Mouse (Mus musculus): ENCODE data around the gene Fos.
A peak's percentile ranks its signal among the peaks of the same experiment; 100 is the strongest.

Gene Fos

GRCm38 (mm10) chr12:85487545-85488141 lies 14.0 kb downstream of the Fos start:
- peak; percentile 78 for DNase-seq (ENCODE audit: inconsistent ontology term)

- DNase-seq (ENCODE audit: inconsistent ontology term), result no peak
Measured at GRCm38 (mm10) chr12:85489232-85489886, 15.7 kb downstream of the Fos start.

DNA sequence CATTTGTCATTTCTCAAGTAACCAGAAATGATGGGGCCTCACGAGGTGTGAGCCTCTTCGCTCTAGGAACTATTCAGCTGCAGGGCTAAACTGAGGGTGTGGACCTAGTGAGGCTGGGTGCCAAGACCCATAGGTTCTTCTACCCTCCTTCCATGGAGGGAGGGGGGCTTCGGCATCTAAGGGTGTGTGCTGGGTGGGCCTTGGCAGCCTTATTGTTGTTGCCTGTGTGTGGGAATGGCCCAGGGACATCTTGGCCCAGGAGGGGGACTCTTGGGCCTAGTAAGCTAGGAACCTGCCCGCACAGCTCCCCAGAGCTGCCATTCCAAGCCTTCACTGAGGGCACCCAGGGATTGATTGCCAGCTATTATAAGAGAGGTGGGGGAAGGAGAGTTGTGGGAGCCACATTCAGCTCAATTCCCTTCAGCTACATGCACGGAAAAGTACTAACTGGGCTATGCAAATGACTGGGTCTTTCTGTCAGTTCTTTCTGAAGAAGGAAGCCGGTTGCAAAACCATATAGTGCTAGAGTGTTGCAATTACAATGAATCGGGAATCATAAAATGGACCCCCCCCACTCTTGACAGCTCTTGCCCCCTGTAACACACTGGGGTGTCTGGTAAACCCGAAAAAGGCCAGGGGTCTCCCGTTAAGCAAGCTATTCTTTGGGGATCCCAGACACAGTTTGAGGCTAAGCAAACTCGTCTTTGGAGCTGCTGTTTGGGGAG lies 16.6 kb downstream of the Fos start:
- no peak for DNase-seq (ENCODE audit: inconsistent ontology term)

GRCm38 (mm10) chr12:85490991-85491390 lies 17.3 kb downstream of the Fos start:
- no peak for DNase-seq (ENCODE audit: inconsistent ontology term)

DNA sequence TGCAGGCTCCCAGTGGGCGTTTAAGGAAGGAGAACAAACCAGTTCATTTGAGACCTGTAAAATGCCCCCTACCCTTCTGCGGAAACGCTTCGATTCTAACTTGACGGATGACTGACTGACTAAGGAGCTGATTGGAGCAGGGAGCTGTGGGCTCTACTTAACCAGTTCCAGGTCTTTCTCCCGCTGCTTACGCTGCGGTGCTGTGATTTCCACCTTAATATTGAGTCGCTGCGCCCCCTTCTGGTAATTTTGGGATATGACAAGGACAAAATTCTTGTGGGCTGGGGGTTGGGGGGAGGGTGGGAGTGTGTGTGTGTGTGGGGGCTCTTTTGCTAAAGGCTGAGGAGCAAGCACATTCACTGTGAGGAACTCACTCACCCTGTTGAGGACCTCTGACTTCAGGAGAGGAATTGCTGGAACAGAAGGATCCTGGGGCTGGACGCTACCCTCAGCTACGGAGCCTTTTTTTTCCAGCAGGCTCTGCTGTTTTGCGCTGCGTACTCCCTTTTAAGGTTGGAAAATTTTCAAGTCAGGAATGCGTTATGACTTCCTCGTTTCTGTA lies 18.5 kb downstream of the Fos start:
- peak; percentile 71 for DNase-seq (ENCODE audit: inconsistent ontology term)

- DNase-seq (ENCODE audit: inconsistent ontology term), result no peak
Measured at GRCm38 (mm10) chr12:85496336-85496735, 22.6 kb downstream of the Fos start.

- peak; percentile 39 for DNase-seq (ENCODE audit: inconsistent ontology term)
Measured at GRCm38 (mm10) chr12:85496755-85497154, 23.1 kb downstream of the Fos start.

- peak; percentile 97 for DNase-seq (ENCODE audit: inconsistent ontology term)
Measured at GRCm38 (mm10) chr12:85497310-85498135, 23.8 kb downstream of the Fos start.

- DNase-seq (ENCODE audit: inconsistent ontology term), result no peak
Measured at GRCm38 (mm10) chr12:85499001-85499400, 25.3 kb downstream of the Fos start.

- no peak for DNase-seq (ENCODE audit: inconsistent ontology term)
Measured at GRCm38 (mm10) chr12:85502682-85503081, 29.0 kb downstream of the Fos start.

- no peak for DNase-seq (ENCODE audit: inconsistent ontology term)
Measured at GRCm38 (mm10) chr12:85508235-85508634, 34.5 kb downstream of the Fos start.

DNA sequence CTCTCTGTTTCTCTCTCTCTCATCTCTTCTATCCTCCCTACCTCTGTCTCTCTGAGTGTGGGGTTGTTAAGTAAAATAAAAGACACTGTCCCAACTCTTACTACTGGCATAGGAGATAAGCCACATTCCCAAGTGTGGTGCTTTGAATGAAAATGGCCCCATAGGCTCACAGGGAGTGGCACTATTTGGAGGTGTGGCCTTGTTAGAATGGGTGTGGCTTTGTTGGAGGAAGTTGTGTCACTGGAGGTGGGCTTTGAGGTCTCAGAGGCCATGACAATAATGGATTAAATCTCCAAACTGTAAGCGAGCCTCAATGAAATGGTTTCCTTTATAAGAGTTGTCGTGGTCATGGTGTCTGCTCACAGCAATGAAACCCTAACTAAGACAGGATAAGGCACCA lies 36.3 kb downstream of the Fos start:
- DNase-seq (ENCODE audit: inconsistent ontology term), result no peak

DNA sequence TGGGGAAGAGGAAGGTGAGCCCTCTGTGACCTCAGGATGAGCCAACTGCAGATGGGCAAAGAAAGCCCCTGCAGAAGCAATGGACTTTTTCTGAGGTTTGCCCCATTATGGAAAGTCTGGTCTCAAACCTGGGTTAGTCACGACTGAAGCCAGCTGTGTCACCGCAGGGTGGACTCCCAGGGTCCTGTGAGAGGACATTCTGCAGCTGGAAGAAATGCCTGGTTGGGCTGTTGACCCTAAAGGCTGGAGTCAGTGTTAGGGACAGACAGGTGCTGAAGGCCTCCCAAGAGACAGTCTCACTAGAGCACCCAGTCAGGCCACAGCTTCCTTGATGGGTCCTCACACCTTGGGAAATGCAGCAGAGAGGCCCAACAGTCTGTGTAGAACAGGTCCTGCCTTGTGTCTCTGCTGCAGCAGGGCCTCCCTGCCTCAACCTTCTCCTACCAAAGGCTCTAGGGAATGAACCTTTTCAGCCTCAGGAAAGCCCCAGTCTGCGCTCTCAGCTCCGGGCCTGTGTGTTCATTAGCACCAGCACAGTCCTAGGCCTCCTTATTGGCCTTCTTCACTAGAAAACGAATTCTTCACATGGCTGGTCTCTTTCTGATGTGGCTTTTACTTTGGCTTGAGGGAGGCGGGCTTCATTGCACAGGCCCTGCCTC lies 40.2 kb downstream of the Fos start:
- no peak for DNase-seq (ENCODE audit: inconsistent ontology term)

- DNase-seq (ENCODE audit: inconsistent ontology term), result no peak
Measured at GRCm38 (mm10) chr12:85514958-85515357, 41.3 kb downstream of the Fos start.

- DNase-seq (ENCODE audit: inconsistent ontology term), result no peak
Measured at GRCm38 (mm10) chr12:85515865-85516264, 42.2 kb downstream of the Fos start.

DNA sequence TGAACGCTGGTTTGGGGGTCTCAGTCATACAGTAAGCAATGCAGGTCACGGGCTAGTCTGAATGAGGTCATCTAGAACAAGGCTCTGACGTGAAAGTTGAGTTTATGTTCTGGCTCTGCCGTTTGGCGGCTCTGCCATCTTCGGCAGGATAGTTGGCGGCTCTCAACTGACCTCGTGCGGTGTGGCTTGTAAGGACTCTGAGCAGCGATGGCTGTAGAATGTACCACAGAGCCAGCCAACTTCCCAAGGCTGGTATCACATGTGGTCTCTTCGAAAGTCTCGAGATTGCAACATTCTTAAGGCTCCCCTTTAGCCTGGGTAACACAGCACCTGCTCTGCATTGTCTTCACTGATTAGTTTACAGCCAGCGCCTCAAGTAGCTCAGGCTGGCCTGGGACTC lies 43.6 kb downstream of the Fos start:
- DNase-seq (ENCODE audit: inconsistent ontology term), result no peak

GRCm38 (mm10) chr12:85518009-85518408 lies 44.3 kb downstream of the Fos start:
- no peak for DNase-seq (ENCODE audit: inconsistent ontology term)

DNA sequence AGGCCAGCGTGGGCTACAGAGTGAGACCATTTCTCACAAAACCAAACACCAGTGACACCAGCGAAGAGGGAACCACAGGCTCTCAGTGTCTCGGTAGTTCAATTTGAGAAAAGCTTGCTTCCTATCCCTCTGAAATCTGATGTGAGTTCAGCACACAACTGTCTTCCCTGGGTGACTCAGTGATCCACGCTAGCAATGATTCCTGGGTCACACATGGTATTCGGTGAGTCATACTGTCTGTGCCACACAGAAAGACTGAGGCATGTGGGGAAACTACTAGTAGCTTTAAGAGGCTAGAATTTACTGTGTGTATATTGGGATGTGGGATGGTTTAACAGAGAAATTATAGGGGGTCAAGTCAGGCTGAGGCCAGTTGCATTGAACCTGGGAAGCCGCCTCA lies 45.9 kb downstream of the Fos start:
- DNase-seq (ENCODE audit: inconsistent ontology term), result peak; percentile 28

GRCm38 (mm10) chr12:85521101-85521500 lies 47.4 kb downstream of the Fos start:
- DNase-seq (ENCODE audit: inconsistent ontology term), result no peak

DNA sequence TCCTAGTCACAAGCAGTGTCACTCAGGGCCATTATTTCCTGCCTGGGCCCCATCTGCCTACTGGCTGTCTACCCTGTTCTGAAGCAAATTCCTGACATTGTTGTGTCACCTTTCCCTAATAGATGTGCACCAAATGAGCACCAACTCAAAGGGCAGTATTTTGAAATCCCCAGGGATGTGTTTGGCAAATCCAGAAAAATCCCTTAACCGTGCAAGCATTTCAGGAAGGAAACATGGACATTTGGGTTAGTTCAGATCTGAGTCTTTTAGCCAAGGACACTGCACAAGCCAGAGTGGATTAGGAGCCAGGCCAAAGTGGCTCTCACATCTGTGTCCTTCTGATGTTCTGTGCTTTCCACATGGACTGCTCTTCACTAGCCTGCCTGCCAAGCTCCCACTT lies 48.0 kb downstream of the Fos start:
- peak; percentile 41 for DNase-seq (ENCODE audit: inconsistent ontology term)

DNA sequence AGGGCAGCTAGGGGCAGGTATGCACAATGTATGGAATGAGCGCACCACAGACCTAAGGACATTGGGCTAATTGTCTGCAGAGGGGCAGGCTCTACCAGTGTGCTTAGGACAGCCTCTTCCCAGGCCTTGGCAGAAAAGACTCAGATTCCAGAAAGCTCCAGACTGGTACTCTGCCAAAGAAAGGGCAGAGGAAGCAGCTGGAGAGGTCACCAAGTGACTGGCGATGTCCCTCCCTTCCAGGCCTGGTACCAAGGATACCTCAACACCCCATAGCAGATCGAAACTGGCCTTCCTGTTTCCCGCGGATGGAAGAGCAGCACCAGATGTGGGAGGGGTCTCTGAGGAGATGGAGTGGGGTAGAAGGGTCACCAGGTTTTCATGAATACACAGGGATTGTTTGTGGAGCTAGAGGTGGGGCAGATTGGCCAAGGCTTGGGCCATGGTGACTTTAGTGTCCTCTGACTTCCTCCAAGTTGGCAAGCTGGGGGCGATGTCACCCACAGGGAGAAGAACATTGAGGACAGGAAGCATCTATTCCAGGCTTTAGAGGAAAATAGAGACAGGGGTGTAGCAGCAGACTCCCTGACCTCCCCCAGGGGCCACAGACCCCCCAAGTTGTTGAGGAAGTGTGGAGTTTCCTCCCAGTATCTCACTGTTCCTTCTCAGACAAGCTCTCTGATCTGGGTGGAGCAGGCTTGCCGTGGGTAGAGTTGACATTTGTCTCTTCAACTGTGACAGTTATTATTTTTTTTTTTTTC lies 49.1 kb downstream of the Fos start:
- peak; percentile 52 for DNase-seq (ENCODE audit: inconsistent ontology term)

Measured in Muller cell, postnatal 12 days (primary cell).